Comparison of ENCODE assay signal across 1 mouse cellular context in the genomic region with DNA sequence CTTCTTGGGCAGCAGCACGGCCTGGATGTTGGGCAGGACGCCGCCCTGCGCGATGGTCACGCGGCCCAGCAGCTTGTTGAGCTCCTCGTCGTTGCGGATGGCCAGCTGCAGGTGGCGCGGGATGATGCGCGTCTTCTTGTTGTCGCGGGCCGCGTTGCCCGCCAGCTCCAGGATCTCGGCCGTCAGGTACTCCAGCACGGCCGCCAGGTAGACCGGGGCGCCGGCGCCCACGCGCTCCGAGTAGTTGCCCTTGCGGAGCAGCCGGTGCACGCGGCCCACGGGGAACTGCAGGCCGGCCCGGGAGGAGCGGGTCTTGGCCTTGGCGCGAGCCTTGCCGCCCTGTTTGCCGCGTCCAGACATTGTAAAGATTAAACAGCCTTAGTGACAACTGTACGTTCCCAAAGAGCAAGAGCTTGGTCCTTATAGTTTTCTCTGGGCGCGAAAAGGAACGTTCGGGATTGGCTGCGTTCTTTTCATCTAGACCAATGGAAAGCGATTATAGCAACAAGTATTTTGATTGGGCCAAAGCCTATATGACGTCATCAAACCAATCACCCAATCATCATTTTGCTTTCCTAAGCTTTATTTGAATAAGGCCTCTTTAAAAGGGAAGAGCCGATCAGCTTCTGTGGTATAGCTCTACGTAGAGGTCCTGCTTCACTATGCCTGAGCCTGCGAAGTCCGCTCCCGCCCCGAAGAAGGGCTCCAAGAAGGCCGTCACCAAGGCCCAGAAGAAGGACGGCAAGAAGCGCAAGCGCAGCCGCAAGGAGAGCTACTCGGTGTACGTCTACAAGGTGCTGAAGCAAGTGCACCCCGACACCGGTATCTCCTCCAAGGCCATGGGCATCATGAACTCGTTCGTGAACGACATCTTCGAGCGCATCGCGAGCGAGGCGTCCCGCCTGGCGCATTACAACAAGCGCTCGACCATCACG.
A peak's percentile ranks its signal among the peaks of the same experiment; 100 is the strongest.
TF ChIP-seq lines count a peak whose summit lies in the region.

Hist1h2ag (minus strand) TSS at position 377 of the 935 bp plus-strand sequence.
Hist1h2bj (plus strand) TSS at position 647 of the 935 bp plus-strand sequence.

TF ChIP-seq in CH12.LX, 34 proteins besides CTCF, POLR2A, EP300 and RAD21 (continued from another document):
- peak; percentile 23; the same call in 1 of the 2 replicates for TF ChIP-seq POLR2AphosphoS2 (IDR thresholded peaks at IDR 0.05; ENCODE audit: low read depth, low read length)
- TF ChIP-seq MYC (IDR thresholded peaks at IDR 0.05; ENCODE audit: low read depth, low read length), result peak; percentile 55
- TF ChIP-seq JUND (conservative IDR thresholded peaks at IDR 0.05; ENCODE audit: low read depth, low read length), result peak; percentile 98
- TF ChIP-seq RCOR1 (conservative IDR thresholded peaks at IDR 0.05; ENCODE audit: low read depth, low read length), result peak; percentile 72; the same call in 1 of the 2 replicates
- TF ChIP-seq KAT2A (IDR thresholded peaks at IDR 0.05; ENCODE audit: insufficient replicate concordance, low read length), result 0 out of 2 replicates have a peak, but pooled peaks have one; percentile 10
TF ChIP-seq in CH12.LX: peak in this region for 17; not testable (repeated sequence) for 17.
